Mouse (Mus musculus): Measurements from ENCODE around the gene Slc25a13. TPM values are rescaled to one million over a fixed set of nuclear protein-coding genes. Genes with fewer than 3 reads are reported as not detected.

Slc25a13 gene
- 52.8 and 60.2 TPM in 2 replicates for polyA plus RNA-seq (2016; fragmentation: Nextera tagmentation; extraction: Ambion mirVana)

GRCm38 (mm10) chr6:6216507-6217285, at the start of gene Slc25a13:
Slc25a13 (minus strand) TSS chr6:6217173.
- H3K27me3 ChIP-seq (ENCODE audit: low read depth, poor library complexity, severe bottlenecking): no peaks in the 10 kb centered on the region
- peaks cover 32% of the 10 kb centered on the region for H3K4me1 ChIP-seq
- under 1% methylated on average over 51 of the region's 51 CpGs for WGBS
- DNase-seq (ENCODE audit: low spot score): peak; percentile 87
- no peaks in the 10 kb centered on the region for H3K9me3 ChIP-seq (replicated peaks)
- peak within 1 kb of the TSS; percentile 92 for H3K27ac ChIP-seq
- no peaks in the 10 kb centered on the region for H3K36me3 ChIP-seq
- H3K4me3 ChIP-seq: peak within 1 kb of the TSS; percentile 70

- DNase-seq (ENCODE audit: low spot score): no peak
- 78% methylated on average over 7 of the region's 7 CpGs for WGBS
- H3K36me3 ChIP-seq: no peaks in the 10 kb centered on the region
- H3K9me3 ChIP-seq (replicated peaks): no peaks in the 10 kb centered on the region
- no peak overlapping the region for H3K27ac ChIP-seq
- H3K27me3 ChIP-seq (ENCODE audit: low read depth, poor library complexity, severe bottlenecking): no peaks in the 10 kb centered on the region
- no peak overlapping the region for H3K4me3 ChIP-seq
- peaks cover 4% of the 10 kb centered on the region; the same call in 1 of the 2 replicates for H3K4me1 ChIP-seq
These were observed 48.8 kb upstream of the Slc25a13 start for GRCm38 (mm10) chr6:6265761-6266160.

- no peak overlapping the region for H3K4me3 ChIP-seq
- WGBS: 86% methylated on average over 4 of the region's 4 CpGs
- no peak overlapping the region for H3K27ac ChIP-seq
- no peaks in the 10 kb centered on the region for H3K36me3 ChIP-seq
- peaks cover 5% of the 10 kb centered on the region; the same call in 1 of the 2 replicates for H3K4me1 ChIP-seq
- no peaks in the 10 kb centered on the region for H3K9me3 ChIP-seq (replicated peaks)
- no peak for DNase-seq (ENCODE audit: low spot score)
- no peaks in the 10 kb centered on the region for H3K27me3 ChIP-seq (ENCODE audit: low read depth, poor library complexity, severe bottlenecking)
These were observed 46.4 kb upstream of the Slc25a13 start for GRCm38 (mm10) chr6:6263293-6263911.

GRCm38 (mm10) chr6:6260917-6261316, 43.9 kb upstream of the Slc25a13 start:
- Histone ChIP-seq H3K4me1 (peaks cover 5% of the 10 kb centered on the region; the same call in 1 of the 2 replicates), H3K27me3 (ENCODE audit: low read depth, poor library complexity, severe bottlenecking) (no peaks in the 10 kb centered on the region), H3K9me3 (replicated peaks) (no peaks in the 10 kb centered on the region), H3K27ac (no peak overlapping the region), H3K4me3 (no peak overlapping the region), H3K36me3 (no peaks in the 10 kb centered on the region)
- DNase-seq (ENCODE audit: low spot score): no peak
- 57% methylated on average over 4 of the region's 4 CpGs for WGBS

- 60% methylated on average over 7 of the region's 7 CpGs for WGBS
These were observed 31.5 kb upstream of the Slc25a13 start for GRCm38 (mm10) chr6:6248500-6248899.

GRCm38 (mm10) chr6:6243828-6244227, 26.9 kb upstream of the Slc25a13 start:
- DNase-seq (ENCODE audit: low spot score): no peak
- Histone ChIP-seq H3K9me3 (replicated peaks) (no peaks in the 10 kb centered on the region), H3K4me1 (no peaks in the 10 kb centered on the region), H3K36me3 (no peaks in the 10 kb centered on the region), H3K4me3 (no peak overlapping the region), H3K27me3 (ENCODE audit: low read depth, poor library complexity, severe bottlenecking) (no peaks in the 10 kb centered on the region), H3K27ac (no peak overlapping the region)
- WGBS: 77% methylated on average over 1 of the region's 1 CpGs

More at GRCm38 (mm10) chr6:6248500-6248899, 31.5 kb upstream of the Slc25a13 start:
- Histone ChIP-seq H3K4me3 (no peak overlapping the region), H3K9me3 (replicated peaks) (no peaks in the 10 kb centered on the region), H3K4me1 (no peaks in the 10 kb centered on the region), H3K27ac (no peak overlapping the region), H3K36me3 (no peaks in the 10 kb centered on the region), H3K27me3 (ENCODE audit: low read depth, poor library complexity, severe bottlenecking) (no peaks in the 10 kb centered on the region)
- DNase-seq (ENCODE audit: low spot score): no peak

- Histone ChIP-seq H3K36me3 (no peaks in the 10 kb centered on the region), H3K9me3 (replicated peaks) (no peaks in the 10 kb centered on the region), H3K27me3 (ENCODE audit: low read depth, poor library complexity, severe bottlenecking) (no peaks in the 10 kb centered on the region), H3K4me3 (no peak overlapping the region), H3K4me1 (no peaks in the 10 kb centered on the region), H3K27ac (no peak overlapping the region)
- DNase-seq (ENCODE audit: low spot score): no peak
- 75% methylated on average over 7 of the region's 7 CpGs for WGBS
These were observed 25.1 kb upstream of the Slc25a13 start for GRCm38 (mm10) chr6:6242114-6242513.

- Histone ChIP-seq H3K4me1 (no peaks in the 10 kb centered on the region), H3K4me3 (no peak overlapping the region), H3K36me3 (no peaks in the 10 kb centered on the region), H3K27ac (no peak overlapping the region), H3K9me3 (replicated peaks) (no peaks in the 10 kb centered on the region), H3K27me3 (ENCODE audit: low read depth, poor library complexity, severe bottlenecking) (no peaks in the 10 kb centered on the region)
- WGBS: 91% methylated on average over 2 of the region's 2 CpGs
- DNase-seq (ENCODE audit: low spot score): no peak
These were observed 19.9 kb upstream of the Slc25a13 start for GRCm38 (mm10) chr6:6236788-6237298.

- Histone ChIP-seq H3K27me3 (ENCODE audit: low read depth, poor library complexity, severe bottlenecking) (no peaks in the 10 kb centered on the region), H3K36me3 (no peaks in the 10 kb centered on the region), H3K27ac (no peak overlapping the region), H3K4me1 (no peaks in the 10 kb centered on the region), H3K9me3 (replicated peaks) (no peaks in the 10 kb centered on the region), H3K4me3 (no peak overlapping the region)
- no peak for DNase-seq (ENCODE audit: low spot score)
- 85% methylated on average over 2 of the region's 2 CpGs for WGBS
These were observed 13.3 kb upstream of the Slc25a13 start for GRCm38 (mm10) chr6:6230262-6230661.

- Histone ChIP-seq H3K27ac (no peak overlapping the region), H3K36me3 (no peaks in the 10 kb centered on the region), H3K4me1 (no peaks in the 10 kb centered on the region), H3K9me3 (replicated peaks) (no peaks in the 10 kb centered on the region), H3K27me3 (ENCODE audit: low read depth, poor library complexity, severe bottlenecking) (no peaks in the 10 kb centered on the region), H3K4me3 (no peak overlapping the region)
- no peak for DNase-seq (ENCODE audit: low spot score)
- WGBS: 80% methylated on average over 7 of the region's 7 CpGs
These were observed 5.7 kb upstream of the Slc25a13 start for GRCm38 (mm10) chr6:6222721-6223120.

GRCm38 (mm10) chr6:6220574-6220973, 3.6 kb upstream of the Slc25a13 start:
- H3K9me3 ChIP-seq (replicated peaks): no peaks in the 10 kb centered on the region
- no peak overlapping the region for H3K4me3 ChIP-seq
- no peaks in the 10 kb centered on the region for H3K36me3 ChIP-seq
- no peaks in the 10 kb centered on the region for H3K27me3 ChIP-seq (ENCODE audit: low read depth, poor library complexity, severe bottlenecking)
- DNase-seq (ENCODE audit: low spot score): no peak
- peaks cover 16% of the 10 kb centered on the region for H3K4me1 ChIP-seq
- 92% methylated on average over 3 of the region's 3 CpGs for WGBS
- no peak overlapping the region for H3K27ac ChIP-seq

- no peak overlapping the region for H3K4me3 ChIP-seq
- H3K4me1 ChIP-seq: peaks cover 23% of the 10 kb centered on the region
- H3K27me3 ChIP-seq (ENCODE audit: low read depth, poor library complexity, severe bottlenecking): no peaks in the 10 kb centered on the region
- no peaks in the 10 kb centered on the region for H3K9me3 ChIP-seq (replicated peaks)
- H3K27ac ChIP-seq: no peak overlapping the region
- DNase-seq (ENCODE audit: low spot score): no peak
- WGBS: 85% methylated on average over 12 of the region's 12 CpGs
- no peaks in the 10 kb centered on the region for H3K36me3 ChIP-seq
These were observed 2.8 kb upstream of the Slc25a13 start for GRCm38 (mm10) chr6:6219661-6220370.

- H3K27me3 ChIP-seq (ENCODE audit: low read depth, poor library complexity, severe bottlenecking): no peaks in the 10 kb centered on the region
- DNase-seq (ENCODE audit: low spot score): no peak
- no peaks in the 10 kb centered on the region for H3K9me3 ChIP-seq (replicated peaks)
- peaks cover 27% of the 10 kb centered on the region for H3K4me1 ChIP-seq
- WGBS: 18% methylated on average over 5 of the region's 5 CpGs
- H3K36me3 ChIP-seq: no peaks in the 10 kb centered on the region
- peak overlapping the region; percentile 92 for H3K27ac ChIP-seq
- peak overlapping the region; percentile 70 for H3K4me3 ChIP-seq
These were observed 283 bp upstream of the Slc25a13 start for GRCm38 (mm10) chr6:6217286-6217625.
